Mouse (Mus musculus) MEL (cell line): ENCODE data around the gene Cnpy2. TPM values are rescaled to one million over a fixed set of nuclear protein-coding genes. Genes with fewer than 3 reads are reported as not detected.

ENCODE experiments used
- DNase-seq: peaks from one replicate; pipeline ENCODE4 v3.0.0; 2011; ENCODE audit warnings: low read depth, low spot score
- H3K27ac ChIP-seq: 2 replicates; pipeline ENCODE4 v1.5.1; 2012; ENCODE audit warnings: low read depth, mild to moderate bottlenecking, control low read depth, low read length, moderate library complexity; ENCODE audit not compliant: control insufficient read depth
- H3K27me3 ChIP-seq, 2 experiments: fragments of 150-350 bp in 1 of 2; sonication (generic) in 1 of 2; 2 replicates each; pipeline ENCODE4 v1.6.1; 2012; ENCODE audit warnings: low read length in 2 of 2, mild to moderate bottlenecking in 2 of 2, improper control_type of control experiment in 1 of 2, moderate library complexity in 1 of 2; ENCODE audit not compliant: insufficient read depth in 2 of 2, control insufficient read depth in 1 of 2
- H3K36me3 ChIP-seq, 2 experiments: 2 replicates each; pipeline ENCODE4 v1.6.1; 2012 to 2014; ENCODE audit warnings: low read length in 2 of 2, improper control_type of control experiment in 1 of 2, inconsistent platforms in 1 of 2, mild to moderate bottlenecking in 1 of 2; ENCODE audit not compliant: insufficient read depth in 2 of 2, control insufficient read depth in 1 of 2
- H3K4me1 ChIP-seq, 2 experiments: fragments of 150-350 bp in 1 of 2; sonication (generic) in 1 of 2; 2 replicates each; pipeline ENCODE4 v1.6.1; 2012; ENCODE audit warnings: low read length in 2 of 2, improper control_type of control experiment in 1 of 2, mild to moderate bottlenecking in 1 of 2; ENCODE audit not compliant: insufficient read depth in 2 of 2, control insufficient read depth in 1 of 2
- H3K4me3 ChIP-seq, 2 experiments: fragments of 150-350 bp in 1 of 2; sonication (generic) in 1 of 2; 2 replicates each; pipeline ENCODE4 v1.5.1; 2012; ENCODE audit warnings: low read depth in 2 of 2, low read length in 2 of 2, mild to moderate bottlenecking in 2 of 2, moderate library complexity in 2 of 2, control low read depth in 1 of 2, improper control_type of control experiment in 1 of 2; ENCODE audit not compliant: control insufficient read depth in 1 of 2, insufficient read depth in 1 of 2
- H3K79me2 ChIP-seq: 2 replicates; pipeline ENCODE4 v1.6.1; 2012; ENCODE audit warnings: mild to moderate bottlenecking, low read length, moderate library complexity; ENCODE audit not compliant: control insufficient read depth, poor library complexity, insufficient read depth
- H3K9ac ChIP-seq: 2 replicates; pipeline ENCODE4 v1.6.1; 2012; ENCODE audit warnings: low read depth, mild to moderate bottlenecking, control low read depth, low read length, moderate library complexity; ENCODE audit not compliant: control insufficient read depth, poor library complexity, severe bottlenecking
- H3K9me3 ChIP-seq: fragments of 150-350 bp; sonication (generic); replicated peaks from 2 replicates; pipeline ENCODE4 v1.6.1; 2012; ENCODE audit warnings: mild to moderate bottlenecking, low read length, improper control_type of control experiment, moderate library complexity; ENCODE audit not compliant: insufficient read depth
- BHLHE40 ChIP-seq: IDR thresholded peaks from 2 replicates; pipeline ENCODE4 v1.6.1; 2012; ENCODE audit warnings: low read depth, mild to moderate bottlenecking, inconsistent platforms, low read length, improper control_type of control experiment, borderline replicate concordance
- CHD2 ChIP-seq: IDR thresholded peaks from 2 replicates; pipeline ENCODE4 v1.6.1; 2011; ENCODE audit warnings: low read length, improper control_type of control experiment
- E2F4 ChIP-seq: IDR thresholded peaks from 2 replicates; pipeline ENCODE4 v1.6.1; 2011; ENCODE audit warnings: low read depth, low read length, improper control_type of control experiment, borderline replicate concordance
- ELF1 ChIP-seq: IDR thresholded peaks from 2 replicates; pipeline ENCODE4 v1.6.1; 2014; ENCODE audit warnings: low read depth, mild to moderate bottlenecking, inconsistent platforms, low read length, improper control_type of control experiment, moderate library complexity
- EP300 ChIP-seq, 2 experiments: IDR thresholded peaks; 2 replicates each; pipeline ENCODE4 v1.6.1; 2011; ENCODE audit warnings: improper control_type of control experiment in 2 of 2, low read length in 2 of 2, low read depth in 1 of 2, mild to moderate bottlenecking in 1 of 2
- ETS1 ChIP-seq: IDR thresholded peaks from 2 replicates; pipeline ENCODE4 v1.6.1; 2012; ENCODE audit warnings: low read depth, mild to moderate bottlenecking, inconsistent platforms, low read length, improper control_type of control experiment, moderate library complexity
- GATA1 ChIP-seq: IDR thresholded peaks from 2 replicates; pipeline ENCODE4 v1.6.1; 2011; ENCODE audit warnings: low read depth, low read length, improper control_type of control experiment
- HCFC1 ChIP-seq: IDR thresholded peaks from 2 replicates; pipeline ENCODE4 v1.6.1; 2012; ENCODE audit warnings: low read depth, mild to moderate bottlenecking, inconsistent platforms, low read length, improper control_type of control experiment, moderate library complexity
- JUND ChIP-seq: IDR thresholded peaks from 2 replicates; pipeline ENCODE4 v1.6.1; 2011; ENCODE audit warnings: low read depth, mild to moderate bottlenecking, improper control_type of control experiment, low read length
- KAT2A ChIP-seq: conservative IDR thresholded peaks from 2 replicates; pipeline ENCODE4 v1.6.1; 2012; ENCODE audit warnings: low read depth, low read length, improper control_type of control experiment, inconsistent platforms
- MAX ChIP-seq: IDR thresholded peaks from 2 replicates; pipeline ENCODE4 v1.6.1; 2011; ENCODE audit warnings: low read length, improper control_type of control experiment
- MAZ ChIP-seq: IDR thresholded peaks from 2 replicates; pipeline ENCODE4 v1.6.1; 2012; ENCODE audit warnings: low read depth, mild to moderate bottlenecking, inconsistent platforms, low read length, improper control_type of control experiment
- MEF2A ChIP-seq: IDR thresholded peaks from 2 replicates; pipeline ENCODE4 v1.6.1; 2014; ENCODE audit warnings: low read depth, mild to moderate bottlenecking, inconsistent platforms, low read length, improper control_type of control experiment; ENCODE audit not compliant: poor library complexity, insufficient replicate concordance, severe bottlenecking; ENCODE audit errors: extremely low read depth
- MXI1 ChIP-seq: IDR thresholded peaks from 2 replicates; pipeline ENCODE4 v1.6.1; 2011; ENCODE audit warnings: mild to moderate bottlenecking, low read depth, low read length, improper control_type of control experiment
- MYC ChIP-seq: IDR thresholded peaks from 2 replicates; pipeline ENCODE4 v1.6.1; 2011; ENCODE audit warnings: low read depth, mild to moderate bottlenecking, low read length, improper control_type of control experiment, moderate library complexity
- NELFE ChIP-seq: IDR thresholded peaks from 2 replicates; pipeline ENCODE4 v1.6.1; 2011; ENCODE audit warnings: low read depth, low read length, improper control_type of control experiment
- NRF1 ChIP-seq: IDR thresholded peaks from 2 replicates; pipeline ENCODE4 v1.6.1; 2014; ENCODE audit warnings: low read depth, mild to moderate bottlenecking, inconsistent platforms, low read length, improper control_type of control experiment, moderate library complexity; ENCODE audit not compliant: poor library complexity, insufficient read depth, severe bottlenecking
- POLR2A ChIP-seq, 2 experiments: IDR thresholded peaks; 2 replicates each; pipeline ENCODE4 v1.6.1; 2011 to 2012; ENCODE audit warnings: low read length in 2 of 2, mild to moderate bottlenecking in 2 of 2, control low read depth in 1 of 2, improper control_type of control experiment in 1 of 2, low read depth in 1 of 2, moderate library complexity in 1 of 2; ENCODE audit not compliant: control insufficient read depth in 1 of 2, insufficient read depth in 1 of 2, poor library complexity in 1 of 2
- POLR2AphosphoS2 ChIP-seq: IDR thresholded peaks from 2 replicates; pipeline ENCODE4 v1.6.1; 2011; ENCODE audit warnings: low read length, improper control_type of control experiment
- SIN3A ChIP-seq: IDR thresholded peaks from 2 replicates; pipeline ENCODE4 v1.6.1; 2012; ENCODE audit warnings: low read length, improper control_type of control experiment, inconsistent platforms
- TBP ChIP-seq: IDR thresholded peaks from 2 replicates; pipeline ENCODE4 v1.8.0; 2011; ENCODE audit warnings: low read depth, low read length, improper control_type of control experiment
- TCF12 ChIP-seq: IDR thresholded peaks from 2 replicates; pipeline ENCODE4 v1.6.1; 2014; ENCODE audit warnings: low read depth, mild to moderate bottlenecking, inconsistent platforms, low read length, improper control_type of control experiment, moderate library complexity
- ZC3H11A ChIP-seq: IDR thresholded peaks from 2 replicates; pipeline ENCODE4 v1.6.1; 2012; ENCODE audit warnings: low read depth, mild to moderate bottlenecking, inconsistent platforms, low read length, improper control_type of control experiment
- ZMIZ1 ChIP-seq: IDR thresholded peaks from 2 replicates; pipeline ENCODE4 v1.6.1; 2012; ENCODE audit warnings: low read depth, mild to moderate bottlenecking, inconsistent platforms, low read length, improper control_type of control experiment, moderate library complexity
- polyA plus RNA-seq, 2 experiments: library from polyadenylated mRNA; stranded (reverse) in 1 of 2; unstranded in 1 of 2; fragments of >175 nt in 1 of 2; fragments of >200 nt in 1 of 2; gene quantifications; 2 replicates each; pipeline versions ENCODE4 v1.2.1 to v1.2.4; 2012; ENCODE audit warnings: low replicate concordance in 2 of 2, low read depth in 1 of 2; ENCODE audit not compliant: insufficient read length in 2 of 2, insufficient read depth in 1 of 2, missing spikeins in 1 of 2
- total RNA-seq: library from RNA; depleted of rRNA; stranded (reverse); fragments of 300-350 nt; gene quantifications from 2 replicates; pipeline ENCODE4 v1.2.3, GENCODE M21; 2012

The Cnpy2 gene
- total and polyA plus RNA-seq, 3 experiments, result 98.1 to 107 TPM; not detected in 1

DNA sequence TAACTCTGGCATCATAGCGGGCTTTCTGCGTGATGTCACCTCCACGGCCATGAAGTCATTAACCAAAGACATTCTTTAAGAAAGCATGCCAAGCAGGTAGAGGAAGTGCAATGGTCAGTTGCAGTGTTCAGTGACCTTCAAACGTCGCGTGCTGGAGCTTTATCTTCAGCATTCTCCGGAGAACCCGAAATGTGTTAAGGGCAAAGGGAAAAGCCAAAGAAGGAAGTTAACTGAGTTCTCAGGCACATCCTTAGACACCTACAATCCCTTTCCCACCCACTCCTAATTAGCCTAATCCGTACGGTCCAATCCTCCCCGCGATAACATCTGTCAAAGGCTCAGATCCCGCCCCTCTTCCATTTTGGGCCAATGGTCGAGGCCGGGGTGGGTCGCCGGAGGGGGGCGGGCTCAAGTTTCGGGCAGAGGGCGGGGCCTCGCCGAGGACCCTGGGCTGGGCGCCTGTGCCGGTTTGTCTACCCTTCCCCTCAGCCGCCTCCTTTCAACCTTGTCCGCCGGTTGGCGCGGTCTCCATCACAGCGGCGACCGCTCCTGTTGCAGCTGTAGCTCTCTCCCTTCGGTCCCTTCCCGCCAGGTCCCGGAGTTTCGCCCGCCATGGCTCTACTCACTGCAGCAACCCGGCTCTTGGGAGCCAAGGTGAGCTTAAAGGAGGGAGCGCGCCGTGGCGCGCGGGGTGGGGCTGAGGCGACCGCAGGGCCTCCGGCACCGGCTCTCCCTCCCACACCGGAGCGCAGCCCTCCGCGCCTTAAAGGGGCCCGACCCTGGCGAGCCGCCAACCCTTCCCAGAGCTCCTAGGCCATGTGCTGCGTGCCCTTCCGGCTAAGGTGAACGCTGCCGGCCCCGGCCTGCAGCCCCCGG, 15.3 kb downstream of the Cnpy2 start, which contains the start of gene Cs:
Gene Cs, plus strand, starts transcription at position 429 of the 876 bp plus-strand sequence.
- peak; percentile 99 for DNase-seq
- peak within 1 kb of the TSS; percentile 89 for H3K9ac ChIP-seq
- TF ChIP-seq ETS1 (peak; percentile 59), ZC3H11A (no peak), NRF1 (0 out of 2 replicates have a peak, but pooled peaks have one; percentile 6), MEF2A (no peak), TCF12 (peak; percentile 15; the same call in 1 of the 2 replicates), MYC (peak; percentile 91), HCFC1 (peak; percentile 82), E2F4 (0 out of 2 replicates have a peak, but pooled peaks have one; percentile 31), MXI1 (peak; percentile 62), EP300 (IDR thresholded peaks at IDR 0.05; ENCODE audit: low read depth in 1 of 2, low read length in 2 of 2) (0 out of 4 replicates have a peak, but pooled peaks of 1 of the 2 experiments have one; percentile 12), JUND (no peak), POLR2A (IDR thresholded peaks at IDR 0.05; ENCODE audit: control insufficient read depth in 1 of 2, insufficient read depth in 1 of 2, low read depth in 1 of 2, low read length in 2 of 2, poor library complexity in 1 of 2) (peak; percentile 62 to 81; a peak in 3 of 4 replicates), BHLHE40 (peak; percentile 71; the same call in 1 of the 2 replicates), CHD2 (no peak), GATA1 (peak; percentile 74), NELFE (peak; percentile 89), SIN3A (peak; percentile 79), MAX (peak; percentile 90), TBP (peak; percentile 89), KAT2A (no peak), ELF1 (no peak; the same call in 1 of the 2 replicates), MAZ (peak; percentile 63; the same call in 1 of the 2 replicates), ZMIZ1 (peak; percentile 66; the same call in 1 of the 2 replicates), POLR2AphosphoS2 (peak; percentile 73; the same call in 1 of the 2 replicates)
- TF ChIP-seq, all 39 proteins: peak for 18
- Histone ChIP-seq H3K4me1 (peaks cover 23 to 40% of the 10 kb centered on the region in 2 experiments), H3K4me3 (peak within 1 kb of the TSS; percentile 85 to 90), H3K9me3 (no peaks in the 10 kb centered on the region), H3K36me3 (peaks cover 6 to 61% of the 10 kb centered on the region in 2 experiments), H3K27me3 (no peaks in the 10 kb centered on the region), H3K27ac (peak within 1 kb of the TSS; percentile 98), H3K79me2 (peaks cover 45% of the 10 kb centered on the region)
